Mouse (Mus musculus): ENCODE data around the gene F5. TPM values are rescaled to one million over a fixed set of nuclear protein-coding genes. Genes with fewer than 3 reads are reported as not detected.

Gene F5
- 0.13 and 0.14 TPM in 2 replicates for polyA plus RNA-seq (2015; fragmentation: Nextera tagmentation; extraction: Ambion mirVana)

GRCm38 (mm10) chr1:164151387-164152088 lies at the start of gene F5:
Gene F5, plus strand, starts transcription at chr1:164151838.
- Histone ChIP-seq H3K27me3 (replicated peaks) (no peaks in the 10 kb centered on the region), H3K9me3 (no peaks in the 10 kb centered on the region), H3K4me1 (no peaks in the 10 kb centered on the region), H3K36me3 (replicated peaks) (no peaks in the 10 kb centered on the region), H3K4me2 (no peak within 1 kb of the TSS; the same call in 1 of the 2 replicates), H3K27ac (no peak within 1 kb of the TSS), H3K4me3 (no peak within 1 kb of the TSS), H3K9ac (no peak within 1 kb of the TSS)
- no peak for ATAC-seq (replicated peaks)
- WGBS, result 11% methylated on average over 16 of the region's 16 CpGs

GRCm38 (mm10) chr1:164109763-164110162 lies 41.9 kb upstream of the F5 start:
- Histone ChIP-seq H3K4me1 (no peaks in the 10 kb centered on the region), H3K9ac (no peak overlapping the region), H3K27ac (no peak overlapping the region), H3K9me3 (no peaks in the 10 kb centered on the region), H3K4me2 (no peak overlapping the region), H3K27me3 (replicated peaks) (no peaks in the 10 kb centered on the region), H3K4me3 (no peak overlapping the region), H3K36me3 (replicated peaks) (no peaks in the 10 kb centered on the region)
- WGBS, result 92% methylated on average over 2 of the region's 2 CpGs
- ATAC-seq (replicated peaks), result no peak

GRCm38 (mm10) chr1:164110591-164111329 lies 40.9 kb upstream of the F5 start:
- no peak for ATAC-seq (replicated peaks)
- WGBS, result 96% methylated on average over 9 of the region's 9 CpGs

GRCm38 (mm10) chr1:164114280-164114679 lies 37.4 kb upstream of the F5 start:
- Histone ChIP-seq H3K36me3 (replicated peaks) (no peaks in the 10 kb centered on the region), H3K9me3 (no peaks in the 10 kb centered on the region), H3K27me3 (replicated peaks) (no peaks in the 10 kb centered on the region), H3K27ac (no peak overlapping the region), H3K4me3 (no peak overlapping the region), H3K4me1 (no peaks in the 10 kb centered on the region), H3K4me2 (no peak overlapping the region), H3K9ac (no peak overlapping the region)
- WGBS, result 87% methylated on average over 5 of the region's 5 CpGs
- no peak for ATAC-seq (replicated peaks)

More at GRCm38 (mm10) chr1:164110591-164111329, 40.9 kb upstream of the F5 start:
- Histone ChIP-seq H3K4me3 (no peak overlapping the region), H3K27me3 (replicated peaks) (no peaks in the 10 kb centered on the region), H3K27ac (no peak overlapping the region), H3K4me2 (no peak overlapping the region), H3K9ac (no peak overlapping the region), H3K9me3 (no peaks in the 10 kb centered on the region), H3K36me3 (replicated peaks) (no peaks in the 10 kb centered on the region), H3K4me1 (no peaks in the 10 kb centered on the region)

- H3K27ac ChIP-seq, result no peak within 1 kb of the TSS
- ATAC-seq (replicated peaks), result no peak
- H3K27me3 ChIP-seq (replicated peaks), result no peaks in the 10 kb centered on the region
- H3K9ac ChIP-seq, result no peak within 1 kb of the TSS
- no peaks in the 10 kb centered on the region for H3K4me1 ChIP-seq
- H3K36me3 ChIP-seq (replicated peaks), result no peaks in the 10 kb centered on the region
- WGBS, result 80% methylated on average over 8 of the region's 8 CpGs
- H3K9me3 ChIP-seq, result no peaks in the 10 kb centered on the region
- no peak within 1 kb of the TSS for H3K4me2 ChIP-seq
- H3K4me3 ChIP-seq, result no peak within 1 kb of the TSS
Observed at GRCm38 (mm10) chr1:164114947-164115493, 36.6 kb upstream of the F5 start, which contains the start of gene Selp. Gene Selp, plus strand, starts transcription at chr1:164115264.

GRCm38 (mm10) chr1:164115647-164116046 lies 36.0 kb upstream of the F5 start:
- H3K27ac ChIP-seq, result no peak overlapping the region
- no peak overlapping the region for H3K4me2 ChIP-seq
- WGBS, result 78% methylated on average over 6 of the region's 6 CpGs
- H3K9ac ChIP-seq, result no peak overlapping the region
- H3K27me3 ChIP-seq (replicated peaks), result no peaks in the 10 kb centered on the region
- H3K4me3 ChIP-seq, result no peak overlapping the region
- no peaks in the 10 kb centered on the region for H3K4me1 ChIP-seq
- no peaks in the 10 kb centered on the region for H3K36me3 ChIP-seq (replicated peaks)
- no peak for ATAC-seq (replicated peaks)
- H3K9me3 ChIP-seq, result no peaks in the 10 kb centered on the region

- no peaks in the 10 kb centered on the region for H3K36me3 ChIP-seq (replicated peaks)
- H3K27me3 ChIP-seq (replicated peaks), result no peaks in the 10 kb centered on the region
- H3K4me2 ChIP-seq, result no peak overlapping the region
- H3K4me1 ChIP-seq, result no peaks in the 10 kb centered on the region
- H3K9me3 ChIP-seq, result no peaks in the 10 kb centered on the region
- WGBS, result 92% methylated on average over 6 of the region's 6 CpGs
- ATAC-seq (replicated peaks), result no peak
- no peak overlapping the region for H3K9ac ChIP-seq
- H3K27ac ChIP-seq, result no peak overlapping the region
- no peak overlapping the region for H3K4me3 ChIP-seq
Observed at GRCm38 (mm10) chr1:164117869-164118268, 33.8 kb upstream of the F5 start.

GRCm38 (mm10) chr1:164119892-164120776 lies 31.5 kb upstream of the F5 start:
- Histone ChIP-seq H3K4me2 (no peak overlapping the region), H3K27ac (no peak overlapping the region), H3K4me1 (no peaks in the 10 kb centered on the region), H3K4me3 (no peak overlapping the region), H3K36me3 (replicated peaks) (no peaks in the 10 kb centered on the region), H3K9ac (no peak overlapping the region), H3K27me3 (replicated peaks) (no peaks in the 10 kb centered on the region), H3K9me3 (no peaks in the 10 kb centered on the region)
- WGBS, result 88% methylated on average over 3 of the region's 3 CpGs
- no peak for ATAC-seq (replicated peaks)

GRCm38 (mm10) chr1:164120777-164121158 lies 30.9 kb upstream of the F5 start:
- WGBS, result 93% methylated on average over 3 of the region's 3 CpGs
- Histone ChIP-seq H3K27ac (no peak overlapping the region), H3K4me2 (no peak overlapping the region), H3K4me3 (no peak overlapping the region), H3K27me3 (replicated peaks) (no peaks in the 10 kb centered on the region), H3K4me1 (no peaks in the 10 kb centered on the region), H3K36me3 (replicated peaks) (no peaks in the 10 kb centered on the region), H3K9me3 (no peaks in the 10 kb centered on the region), H3K9ac (no peak overlapping the region)
- no peak for ATAC-seq (replicated peaks)

- no peak for ATAC-seq (replicated peaks)
- H3K9ac ChIP-seq, result no peak overlapping the region
- 80% methylated on average over 3 of the region's 3 CpGs for WGBS
- no peak overlapping the region for H3K27ac ChIP-seq
- H3K27me3 ChIP-seq (replicated peaks), result no peaks in the 10 kb centered on the region
- H3K4me3 ChIP-seq, result no peak overlapping the region
- H3K36me3 ChIP-seq (replicated peaks), result no peaks in the 10 kb centered on the region
- no peaks in the 10 kb centered on the region for H3K9me3 ChIP-seq
- no peaks in the 10 kb centered on the region for H3K4me1 ChIP-seq
- H3K4me2 ChIP-seq, result no peak overlapping the region
Observed at GRCm38 (mm10) chr1:164123836-164124235, 27.8 kb upstream of the F5 start.

GRCm38 (mm10) chr1:164130013-164130412 lies 21.6 kb upstream of the F5 start:
- H3K9me3 ChIP-seq, result no peaks in the 10 kb centered on the region
- H3K4me3 ChIP-seq, result no peak overlapping the region
- no peak overlapping the region for H3K27ac ChIP-seq
- no peaks in the 10 kb centered on the region for H3K4me1 ChIP-seq
- H3K9ac ChIP-seq, result no peak overlapping the region
- no peaks in the 10 kb centered on the region for H3K27me3 ChIP-seq (replicated peaks)
- ATAC-seq (replicated peaks), result no peak
- H3K36me3 ChIP-seq (replicated peaks), result no peaks in the 10 kb centered on the region
- no peak overlapping the region for H3K4me2 ChIP-seq
- WGBS, result 72% methylated on average over 3 of the region's 3 CpGs

- Histone ChIP-seq H3K4me3 (no peak overlapping the region), H3K9me3 (no peaks in the 10 kb centered on the region), H3K27me3 (replicated peaks) (no peaks in the 10 kb centered on the region), H3K4me1 (no peaks in the 10 kb centered on the region), H3K27ac (no peak overlapping the region), H3K36me3 (replicated peaks) (no peaks in the 10 kb centered on the region), H3K9ac (no peak overlapping the region), H3K4me2 (no peak overlapping the region)
- 75% methylated on average over 1 of the region's 1 CpGs for WGBS
- ATAC-seq (replicated peaks), result no peak
Observed at GRCm38 (mm10) chr1:164132609-164133008, 19.0 kb upstream of the F5 start.

Data from midbrain, embryonic 15.5 days (tissue).